Mouse (Mus musculus): ENCODE measurements at regions not wholly inside any gene's neighbourhood (a gene's known extent, or its start where the extent isn't known, plus 50 kb on each side); places are given as distances from the start of the nearest gene placed in this dataset.
"Not testable (repeated sequence)": the region's sequence is repeated elsewhere in the genome, so short reads cannot be mapped to it uniquely, and the experiment has no call there.

GRCm38 (mm10) chrX:135112109-135112508 lies 65.3 kb downstream of the Gm15023 start:
- DNase-seq (ENCODE audit: low spot score): not testable (repeated sequence)

- DNase-seq (ENCODE audit: low spot score): not testable (repeated sequence)
Observed at GRCm38 (mm10) chrX:135110866-135111265, 66.6 kb downstream of the Gm15023 start.

GRCm38 (mm10) chrX:135101594-135101993 lies 75.8 kb downstream of the Gm15023 start:
- no peak for DNase-seq (ENCODE audit: low spot score)

- DNase-seq (ENCODE audit: low spot score): no peak
Observed at GRCm38 (mm10) chrX:135098101-135098500, 79.3 kb downstream of the Gm15023 start.

GRCm38 (mm10) chrX:135096206-135096605 lies 81.2 kb downstream of the Gm15023 start:
- no peak for DNase-seq (ENCODE audit: low spot score)

- DNase-seq (ENCODE audit: low spot score): peak; percentile 38
Observed at GRCm38 (mm10) chrX:135091074-135091473, 82.1 kb upstream of the Zmat1 start.

- peak; percentile 55 for DNase-seq (ENCODE audit: low spot score)
Observed at GRCm38 (mm10) chrX:135087068-135087579, 78.1 kb upstream of the Zmat1 start.

GRCm38 (mm10) chrX:135086564-135086963 lies 77.6 kb upstream of the Zmat1 start:
- DNase-seq (ENCODE audit: low spot score): peak; percentile 7

- not testable (repeated sequence) for DNase-seq (ENCODE audit: low spot score)
Observed at GRCm38 (mm10) chrX:135085770-135086553, 77.0 kb upstream of the Zmat1 start.

- no peak for DNase-seq (ENCODE audit: low spot score)
Observed at GRCm38 (mm10) chrX:135080380-135081158, 71.6 kb upstream of the Zmat1 start.

GRCm38 (mm10) chrX:135079388-135079787 lies 70.4 kb upstream of the Zmat1 start:
- DNase-seq (ENCODE audit: low spot score): no peak

GRCm38 (mm10) chrX:135075903-135076302 lies 66.9 kb upstream of the Zmat1 start:
- no peak for DNase-seq (ENCODE audit: low spot score)

- DNase-seq (ENCODE audit: low spot score): no peak
Observed at GRCm38 (mm10) chrX:135069448-135069847, 60.4 kb upstream of the Zmat1 start.

- DNase-seq (ENCODE audit: low spot score): no peak
Observed at GRCm38 (mm10) chrX:135060184-135060583, 51.2 kb upstream of the Zmat1 start.

- DNase-seq (ENCODE audit: low spot score): no peak
Observed at GRCm38 (mm10) chrX:135058949-135059348, 49.9 kb upstream of the Zmat1 start.
